Mouse (Mus musculus) hematopoietic stem cell, adult 5-6 weeks (primary cell): ENCODE measurements around the gene Hist1h4b. TPM values are rescaled to one million over a fixed set of nuclear protein-coding genes. Genes with fewer than 3 reads are reported as not detected.

Experiments
- ATAC-seq, 2 experiments: fragments of 125-278 bp in 1 of 2; replicated peaks in 1 of 2; 2 replicates each; pipeline ENCODE4 v1.8.0; 2016 to 2017; ENCODE audit warnings: inconsistent platforms in 2 of 2, mild to moderate bottlenecking in 2 of 2, moderate number of reproducible peaks in 2 of 2, low read depth in 1 of 2, moderate TSS enrichment in 1 of 2; ENCODE audit not compliant: low FRiP score in 2 of 2, poor library complexity in 2 of 2, severe bottlenecking in 2 of 2, insufficient read depth in 1 of 2, low TSS enrichment in 1 of 2
- total RNA-seq: library from RNA; stranded (forward); fragments of 172-1452, 232-1000 nt; gene quantifications from 2 replicates; pipeline ENCODE4 v1.2.3, GENCODE M21; 2017

Hist1h4b gene
- total RNA-seq, 1 experiment from 2014 or later: 208 TPM

DNA sequence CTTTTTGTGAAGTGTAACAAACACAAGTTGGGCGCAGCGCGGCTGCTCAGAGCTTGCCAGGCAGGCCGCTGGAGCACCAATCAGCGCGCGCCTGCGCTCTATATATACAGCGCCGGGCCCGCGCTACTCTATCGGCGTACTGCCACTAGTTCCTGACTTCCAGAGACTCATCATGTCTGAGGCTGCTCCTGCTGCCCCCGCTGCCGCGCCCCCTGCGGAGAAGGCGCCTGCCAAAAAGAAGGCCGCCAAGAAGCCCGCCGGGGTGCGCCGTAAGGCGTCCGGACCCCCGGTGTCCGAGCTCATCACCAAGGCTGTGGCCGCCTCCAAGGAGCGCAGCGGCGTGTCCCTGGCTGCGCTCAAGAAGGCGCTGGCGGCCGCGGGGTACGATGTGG, 18.1 kb upstream of the Hist1h4b start, which contains the start of gene Hist1h1c:
Gene Hist1h1c (plus strand): TSS at position 132 of the 392 bp plus-strand sequence.
- ATAC-seq: peak; percentile 64 to 69

DNA sequence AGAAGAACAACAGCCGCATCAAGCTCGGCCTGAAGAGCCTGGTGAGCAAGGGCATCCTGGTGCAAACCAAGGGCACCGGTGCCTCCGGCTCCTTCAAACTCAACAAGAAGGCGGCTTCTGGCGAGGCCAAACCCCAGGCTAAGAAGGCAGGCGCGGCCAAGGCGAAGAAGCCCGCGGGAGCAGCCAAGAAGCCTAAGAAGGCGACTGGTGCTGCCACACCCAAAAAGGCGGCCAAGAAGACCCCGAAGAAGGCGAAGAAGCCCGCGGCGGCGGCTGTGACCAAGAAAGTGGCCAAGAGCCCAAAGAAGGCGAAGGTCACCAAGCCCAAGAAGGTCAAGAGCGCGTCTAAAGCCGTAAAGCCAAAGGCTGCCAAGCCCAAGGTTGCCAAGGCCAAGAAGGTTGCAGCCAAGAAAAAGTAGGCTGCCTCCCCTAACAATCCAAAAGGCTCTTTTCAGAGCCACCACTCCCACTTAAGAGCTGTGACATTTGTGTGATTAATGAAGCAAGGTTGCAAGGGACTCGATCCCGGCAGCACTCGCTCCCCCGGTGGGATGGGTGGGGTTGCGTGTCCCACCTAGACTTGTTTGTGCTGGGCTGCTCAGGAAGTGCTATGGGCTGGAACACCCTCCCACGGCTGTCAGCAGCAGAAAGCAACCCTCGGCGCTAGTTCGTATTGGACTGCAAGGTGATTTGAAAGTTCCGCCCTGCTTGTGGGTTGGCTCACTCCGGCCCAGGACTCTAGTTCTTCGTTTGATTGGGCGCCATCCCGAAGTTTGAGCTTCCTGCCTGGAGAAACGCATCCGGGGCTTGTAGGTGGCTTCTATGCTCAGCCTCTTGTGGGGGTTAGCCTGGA, 17.5 kb upstream of the Hist1h4b start:
- peak; percentile 79 to 84 for ATAC-seq

- peak; percentile 44 to 48 for ATAC-seq
Observed at GRCm38 (mm10) chr13:23739922-23740252, 16.9 kb upstream of the Hist1h4b start.

- no peak for ATAC-seq
Observed at GRCm38 (mm10) chr13:23740256-23740840, 16.5 kb upstream of the Hist1h4b start.

DNA sequence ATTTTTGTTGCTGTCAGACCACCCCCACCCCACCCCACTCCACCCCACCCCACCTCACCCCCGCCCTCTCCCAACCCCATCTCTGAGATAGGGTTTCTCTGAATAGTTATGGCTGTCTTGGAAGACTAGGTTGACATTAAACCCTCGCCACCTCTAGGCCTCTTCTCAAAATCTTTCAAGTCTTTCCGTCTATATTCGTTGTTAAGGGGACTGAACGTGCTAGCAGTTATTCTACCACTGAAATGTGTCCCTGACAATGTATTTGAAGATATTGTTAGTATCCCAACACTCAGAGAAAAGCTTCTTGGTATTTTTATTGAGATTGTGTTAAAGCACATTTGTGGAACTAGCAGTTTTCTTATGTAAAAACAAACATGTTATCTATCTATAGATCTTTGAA, 15.9 kb upstream of the Hist1h4b start:
- no peak for ATAC-seq

DNA sequence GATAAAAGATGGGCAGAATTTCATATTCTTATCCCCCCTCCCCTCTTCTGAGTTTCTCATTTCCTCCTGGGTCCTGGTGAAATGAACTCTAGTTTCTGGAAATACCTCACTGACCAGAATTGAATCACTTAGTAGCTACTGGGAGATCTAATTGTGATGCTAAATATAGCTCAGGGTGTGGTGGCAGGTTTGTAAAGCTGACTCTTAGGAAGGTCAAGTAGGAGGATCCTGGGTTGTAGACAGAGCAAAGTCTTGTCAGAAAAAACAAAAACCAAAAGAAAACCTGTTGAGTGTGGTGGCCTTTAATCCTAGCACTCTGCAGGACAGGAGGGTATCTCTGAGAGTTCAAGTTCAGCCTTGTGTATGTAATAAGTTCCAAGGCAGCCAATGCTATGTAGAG, 14.8 kb upstream of the Hist1h4b start:
- ATAC-seq: no peak

GRCm38 (mm10) chr13:23743215-23743614, 13.6 kb upstream of the Hist1h4b start:
- no peak for ATAC-seq

GRCm38 (mm10) chr13:23743963-23744362, 12.8 kb upstream of the Hist1h4b start:
- ATAC-seq: no peak

DNA sequence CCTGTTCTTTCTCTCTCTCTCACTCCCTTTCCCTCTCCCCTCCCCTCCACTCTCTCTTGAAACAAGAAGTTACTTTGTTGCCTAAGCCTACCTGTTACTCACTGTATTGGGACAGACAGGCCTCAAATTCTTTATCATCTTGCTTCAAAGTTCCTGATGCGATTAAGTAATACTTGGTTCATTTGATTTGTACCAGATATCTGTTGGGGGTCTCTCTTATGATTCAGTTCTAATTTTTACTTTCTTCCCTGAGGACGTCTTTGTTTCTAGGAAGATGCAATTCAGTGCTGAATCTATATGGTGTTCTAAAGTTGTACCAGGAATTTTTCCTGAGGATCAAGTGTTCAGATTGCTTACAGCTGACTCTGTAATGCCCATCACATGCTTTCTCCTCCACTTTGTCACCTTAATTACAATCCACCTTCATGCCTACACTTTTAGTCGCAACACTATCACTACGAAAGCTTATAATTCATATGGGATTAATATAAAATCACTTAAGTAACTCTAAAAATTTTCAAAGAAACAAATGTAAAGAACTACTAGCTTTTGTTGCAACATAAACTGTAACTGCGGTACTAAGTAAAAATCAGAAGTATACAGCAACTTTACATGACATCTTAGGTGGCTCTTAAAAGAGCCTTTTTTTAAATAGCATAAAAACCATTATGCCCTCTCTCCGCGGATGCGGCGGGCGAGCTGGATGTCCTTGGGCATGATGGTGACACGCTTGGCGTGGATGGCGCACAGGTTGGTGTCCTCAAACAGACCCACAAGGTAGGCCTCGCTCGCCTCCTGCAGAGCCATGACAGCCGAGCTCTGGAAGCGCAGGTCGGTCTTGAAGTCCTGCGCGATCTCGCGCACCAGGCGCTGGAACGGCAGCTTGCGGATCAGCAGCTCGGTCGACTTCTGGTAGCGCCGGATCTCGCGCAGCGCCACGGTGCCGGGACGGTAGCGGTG, 12.1 kb upstream of the Hist1h4b start:
- no peak for ATAC-seq

- peak; percentile 61 to 62; a peak in 3 of 4 replicates for ATAC-seq
Observed at GRCm38 (mm10) chr13:23745381-23746161, 11.2 kb upstream of the Hist1h4b start, which contains the start of gene Hist1h3c. TSS of gene Hist1h3c (minus strand) at chr13:23745602.

GRCm38 (mm10) chr13:23746201-23747080, 10.4 kb upstream of the Hist1h4b start, which contains the start of gene Hist1h2bb:
TSS of gene Hist1h2bb (plus strand) at chr13:23746734.
- peak; percentile 81 to 87 for ATAC-seq

- no peak for ATAC-seq
Observed at GRCm38 (mm10) chr13:23747081-23747891, 9.5 kb upstream of the Hist1h4b start.

DNA sequence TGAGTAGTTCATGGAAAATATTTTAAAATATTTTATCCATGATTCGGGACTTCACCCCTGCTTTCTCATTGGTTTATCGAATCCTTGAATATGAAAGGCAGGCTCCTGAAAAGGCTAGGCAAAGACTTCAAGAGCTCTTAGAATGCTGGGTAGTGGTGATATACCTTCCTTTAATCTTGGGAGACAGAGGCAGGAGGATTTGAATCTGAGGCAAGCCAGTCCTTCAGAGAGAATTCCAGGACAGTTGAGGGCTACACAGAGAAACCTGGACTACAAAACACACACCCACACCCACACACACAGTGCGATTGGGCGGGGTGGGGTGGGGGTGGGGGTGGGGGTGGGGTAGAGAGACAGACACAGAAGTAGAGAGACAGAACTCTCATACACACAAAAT, 8.9 kb upstream of the Hist1h4b start:
- no peak for ATAC-seq

GRCm38 (mm10) chr13:23749563-23750121, 7.2 kb upstream of the Hist1h4b start:
- no peak for ATAC-seq

DNA sequence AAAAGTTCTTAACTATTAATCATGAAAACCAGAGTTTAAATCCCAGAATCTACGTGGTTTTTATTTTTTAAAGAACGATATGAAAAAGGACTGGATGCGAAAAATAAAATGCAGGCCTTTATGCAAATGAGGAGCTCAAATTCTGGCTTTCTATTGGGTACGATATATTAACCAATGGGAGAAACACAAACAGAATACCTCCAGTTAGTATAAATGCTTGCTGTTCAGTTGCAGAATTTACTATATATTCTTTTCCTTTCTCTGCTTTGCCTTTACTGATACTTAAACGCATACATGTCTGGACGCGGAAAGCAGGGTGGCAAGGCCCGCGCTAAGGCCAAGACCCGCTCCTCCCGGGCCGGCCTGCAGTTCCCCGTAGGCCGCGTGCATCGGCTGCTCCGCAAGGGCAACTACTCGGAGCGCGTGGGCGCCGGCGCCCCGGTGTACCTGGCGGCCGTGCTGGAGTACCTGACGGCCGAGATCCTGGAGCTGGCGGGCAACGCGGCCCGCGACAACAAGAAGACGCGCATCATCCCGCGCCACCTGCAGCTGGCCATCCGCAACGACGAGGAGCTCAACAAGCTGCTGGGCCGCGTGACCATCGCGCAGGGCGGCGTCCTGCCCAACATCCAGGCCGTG, 5.9 kb upstream of the Hist1h4b start, which contains the start of gene Hist1h2ab:
Gene Hist1h2ab (plus strand): TSS at position 288 of the 639 bp plus-strand sequence.
- peak; percentile 12 to 48; a peak in 2 of 4 replicates for ATAC-seq
